Mouse (Mus musculus) ovary, postnatal 36 days (tissue): ENCODE results near the gene Gjb4.

Experiments used
- DNase-seq: peaks from one replicate; pipeline ENCODE4 v3.0.0; 2022; ENCODE audit warnings: low spot score, mixed read lengths

Gjb4 gene

GRCm38 (mm10) chr4:127349560-127350300 lies 4.2 kb downstream of the Gjb4 start:
- no peak for DNase-seq

GRCm38 (mm10) chr4:127345000-127345399 lies 8.9 kb downstream of the Gjb4 start:
- no peak for DNase-seq

GRCm38 (mm10) chr4:127341372-127341771 lies 12.5 kb downstream of the Gjb4 start:
- DNase-seq: no peak

GRCm38 (mm10) chr4:127337668-127338067 lies 16.2 kb downstream of the Gjb4 start:
- DNase-seq: no peak

- DNase-seq: no peak
Measured at GRCm38 (mm10) chr4:127334870-127335504, 18.9 kb downstream of the Gjb4 start.

GRCm38 (mm10) chr4:127331171-127331570 lies 22.7 kb downstream of the Gjb4 start:
- DNase-seq: no peak

- DNase-seq: no peak
Measured at GRCm38 (mm10) chr4:127330181-127331100, 23.4 kb downstream of the Gjb4 start, which contains the start of gene Gjb3. Gene Gjb3 (minus strand): TSS chr4:127330844.

GRCm38 (mm10) chr4:127329751-127330150 lies 24.1 kb downstream of the Gjb4 start:
- no peak for DNase-seq

GRCm38 (mm10) chr4:127329046-127329445 lies 24.8 kb downstream of the Gjb4 start:
- no peak for DNase-seq

- DNase-seq: no peak
Measured at GRCm38 (mm10) chr4:127328378-127328777, 25.5 kb downstream of the Gjb4 start.

GRCm38 (mm10) chr4:127327749-127328148 lies 26.1 kb downstream of the Gjb4 start:
- no peak for DNase-seq

- no peak for DNase-seq
Measured at GRCm38 (mm10) chr4:127327258-127327657, 26.6 kb downstream of the Gjb4 start.

GRCm38 (mm10) chr4:127325276-127325675 lies 28.6 kb downstream of the Gjb4 start:
- DNase-seq: no peak

GRCm38 (mm10) chr4:127324759-127325158 lies 29.1 kb downstream of the Gjb4 start:
- peak; percentile 70 for DNase-seq

GRCm38 (mm10) chr4:127324296-127324695 lies 29.6 kb downstream of the Gjb4 start:
- no peak for DNase-seq

- DNase-seq: no peak
Measured at GRCm38 (mm10) chr4:127323651-127324050, 30.2 kb downstream of the Gjb4 start.

- no peak for DNase-seq
Measured at GRCm38 (mm10) chr4:127319613-127320012, 34.3 kb downstream of the Gjb4 start.

GRCm38 (mm10) chr4:127317143-127317542 lies 36.7 kb downstream of the Gjb4 start:
- DNase-seq: no peak

GRCm38 (mm10) chr4:127315753-127316152 lies 38.1 kb downstream of the Gjb4 start:
- no peak for DNase-seq

- DNase-seq: no peak
Measured at GRCm38 (mm10) chr4:127314585-127314984, 39.3 kb downstream of the Gjb4 start.

GRCm38 (mm10) chr4:127313861-127314260 lies 40.0 kb downstream of the Gjb4 start, which contains the start of gene Gja4:
Gene Gja4 (minus strand): TSS chr4:127314039.
- peak; percentile 79 for DNase-seq

GRCm38 (mm10) chr4:127312349-127312748 lies 41.5 kb downstream of the Gjb4 start:
- no peak for DNase-seq
